Mouse (Mus musculus) hindbrain, postnatal 0 days (tissue): Measurements from ENCODE around the gene Sgms1. TPM values are rescaled to one million over a fixed set of nuclear protein-coding genes. Genes with fewer than 3 reads are reported as not detected.

ENCODE experiments used
- ATAC-seq: fragments of 200-750 bp; cut with Nextera tagmentation; 2 replicates; pipeline ENCODE4 v1.8.0; 2017; ENCODE audit warnings: mild to moderate bottlenecking, moderate TSS enrichment, moderate library complexity
- DNase-seq: peaks from one replicate; pipeline ENCODE4 v3.0.0-alpha.2; 2015; ENCODE audit warnings: low spot score
- H3K27ac ChIP-seq: fragments of 300-500 bp; sonication (generic); 2 replicates; pipeline ENCODE4 v1.5.1; 2014; ENCODE audit warnings: mild to moderate bottlenecking
- H3K27me3 ChIP-seq: fragments of 300-500 bp; sonication (generic); 2 replicates; pipeline ENCODE4 v1.6.1; 2014; ENCODE audit warnings: low read length, mixed read lengths; ENCODE audit not compliant: insufficient read depth
- H3K36me3 ChIP-seq: fragments of 300-500 bp; sonication (generic); 2 replicates; pipeline ENCODE4 v1.6.1; 2014; ENCODE audit warnings: low read length, mixed read lengths; ENCODE audit not compliant: insufficient read depth
- H3K4me1 ChIP-seq: fragments of 300-500 bp; sonication (generic); 2 replicates; pipeline ENCODE4 v1.6.1; 2014; ENCODE audit warnings: antibody characterized with exemption, low read length, mixed read lengths; ENCODE audit not compliant: insufficient read depth
- H3K4me2 ChIP-seq: fragments of 300-500 bp; sonication (generic); 2 replicates; pipeline ENCODE4 v1.6.1; 2014; ENCODE audit warnings: low read depth, mild to moderate bottlenecking, low read length, moderate library complexity, mixed read lengths
- H3K4me3 ChIP-seq: fragments of 300-500 bp; sonication (generic); 2 replicates; pipeline ENCODE4 v1.5.1; 2014; ENCODE audit warnings: low read length
- H3K9ac ChIP-seq: fragments of 300-500 bp; sonication (generic); replicated peaks from 2 replicates; pipeline ENCODE4 v1.6.1; 2014; ENCODE audit warnings: mild to moderate bottlenecking, low read length, moderate library complexity, mixed read lengths
- H3K9me3 ChIP-seq: fragments of 300-500 bp; sonication (generic); 2 replicates; pipeline ENCODE4 v1.6.1; 2016; ENCODE audit warnings: low read length, mixed read lengths
- CTCF ChIP-seq: IDR thresholded peaks from 2 replicates; pipeline ENCODE4 v1.5.1; 2016; ENCODE audit warnings: antibody characterized with exemption, control low read depth, low read depth
- WGBS: fragments of 180-500 bp; shearing (Covaris S2); extraction: QIAGEN DNeasy Blood & Tissue Kit; methylation state at CpG from one replicate; pipeline ENCODE4 v1.1.7; 2014; 5-methylcytosine and 5-hydroxymethylcytosine counted together
- polyA plus RNA-seq: library from polyadenylated mRNA; unstranded; fragments of >200 nt; fragmentation: Nextera tagmentation; extraction: Ambion mirVana; gene quantifications from 2 replicates; pipeline ENCODE4 v1.2.1, GENCODE M21; 2015
- total RNA-seq: library from RNA; depleted of rRNA; stranded (reverse); fragments of >200 nt; gene quantifications from 2 replicates; pipeline ENCODE4 v1.2.3, GENCODE M21; 2014

Sgms1 gene
- total and polyA plus RNA-seq, 2 experiments from 2014 or later: 23.2 to 32.5 TPM

GRCm38 (mm10) chr19:32277287-32277686 is 112.2 kb downstream of the Sgms1 start:
- DNase-seq (no peak), ATAC-seq (no peak)
- Histone ChIP-seq H3K27me3 (no peaks in the 10 kb centered on the region), H3K36me3 (no peaks in the 10 kb centered on the region), H3K4me1 (no peaks in the 10 kb centered on the region), H3K4me2 (no peak overlapping the region), H3K9ac (no peak overlapping the region), H3K27ac (no peak overlapping the region), H3K4me3 (no peak overlapping the region), H3K9me3 (no peaks in the 10 kb centered on the region)
- no peak for TF ChIP-seq CTCF
- 87% methylated on average over 2 of the region's 2 CpGs for WGBS

- no peak for TF ChIP-seq CTCF
- ATAC-seq (no peak), DNase-seq (no peak)
- 85% methylated on average over 8 of the region's 8 CpGs for WGBS
- Histone ChIP-seq H3K27ac (no peak overlapping the region), H3K9ac (no peak overlapping the region), H3K9me3 (no peaks in the 10 kb centered on the region), H3K4me2 (no peak overlapping the region), H3K27me3 (no peaks in the 10 kb centered on the region), H3K36me3 (no peaks in the 10 kb centered on the region), H3K4me3 (no peak overlapping the region), H3K4me1 (no peaks in the 10 kb centered on the region)
Measured at GRCm38 (mm10) chr19:32276817-32277216, 112.7 kb downstream of the Sgms1 start.

GRCm38 (mm10) chr19:32276263-32276662 is 113.3 kb downstream of the Sgms1 start:
- ATAC-seq: no peak

GRCm38 (mm10) chr19:32275068-32275925 is 114.2 kb downstream of the Sgms1 start:
- H3K4me1 ChIP-seq: no peaks in the 10 kb centered on the region
- DNase-seq (no peak), ATAC-seq (no peak)
- H3K9me3 ChIP-seq: no peaks in the 10 kb centered on the region
- H3K27ac ChIP-seq: no peak overlapping the region
- no peak overlapping the region for H3K9ac ChIP-seq
- H3K27me3 ChIP-seq: no peaks in the 10 kb centered on the region
- H3K4me2 ChIP-seq: no peak overlapping the region
- no peaks in the 10 kb centered on the region for H3K36me3 ChIP-seq
- TF ChIP-seq CTCF: no peak
- H3K4me3 ChIP-seq: no peak overlapping the region
- WGBS: 77% methylated on average over 14 of the region's 14 CpGs

More at GRCm38 (mm10) chr19:32276263-32276662, 113.3 kb downstream of the Sgms1 start:
- no peak for DNase-seq
- no peaks in the 10 kb centered on the region for H3K36me3 ChIP-seq
- H3K4me2 ChIP-seq: no peak overlapping the region
- H3K9ac ChIP-seq: no peak overlapping the region
- H3K27ac ChIP-seq: no peak overlapping the region
- H3K9me3 ChIP-seq: no peaks in the 10 kb centered on the region
- no peaks in the 10 kb centered on the region for H3K4me1 ChIP-seq
- TF ChIP-seq CTCF: no peak
- H3K4me3 ChIP-seq: no peak overlapping the region
- H3K27me3 ChIP-seq: no peaks in the 10 kb centered on the region
- 86% methylated on average over 5 of the region's 5 CpGs for WGBS

GRCm38 (mm10) chr19:32274145-32274544 is 115.4 kb downstream of the Sgms1 start:
- H3K4me2 ChIP-seq: no peak overlapping the region
- no peaks in the 10 kb centered on the region for H3K36me3 ChIP-seq
- DNase-seq: no peak
- H3K9ac ChIP-seq: no peak overlapping the region
- no peaks in the 10 kb centered on the region for H3K4me1 ChIP-seq
- 80% methylated on average over 2 of the region's 2 CpGs for WGBS
- no peak for TF ChIP-seq CTCF
- ATAC-seq: no peak
- no peaks in the 10 kb centered on the region for H3K27me3 ChIP-seq
- H3K4me3 ChIP-seq: no peak overlapping the region
- no peak overlapping the region for H3K27ac ChIP-seq
- no peaks in the 10 kb centered on the region for H3K9me3 ChIP-seq

- H3K27me3 ChIP-seq: no peaks in the 10 kb centered on the region
- ATAC-seq: no peak
- no peaks in the 10 kb centered on the region for H3K9me3 ChIP-seq
- H3K4me1 ChIP-seq: no peaks in the 10 kb centered on the region
- no peak overlapping the region for H3K4me3 ChIP-seq
- DNase-seq: no peak
- no peak for TF ChIP-seq CTCF
- no peaks in the 10 kb centered on the region for H3K36me3 ChIP-seq
- WGBS: 39% methylated on average over 3 of the region's 3 CpGs
- no peak overlapping the region for H3K9ac ChIP-seq
- H3K27ac ChIP-seq: no peak overlapping the region
- H3K4me2 ChIP-seq: no peak overlapping the region
Measured at GRCm38 (mm10) chr19:32273714-32274113, 115.8 kb downstream of the Sgms1 start.
